25 mouse cellular contexts compared by ENCODE assay signal in the genomic region with DNA sequence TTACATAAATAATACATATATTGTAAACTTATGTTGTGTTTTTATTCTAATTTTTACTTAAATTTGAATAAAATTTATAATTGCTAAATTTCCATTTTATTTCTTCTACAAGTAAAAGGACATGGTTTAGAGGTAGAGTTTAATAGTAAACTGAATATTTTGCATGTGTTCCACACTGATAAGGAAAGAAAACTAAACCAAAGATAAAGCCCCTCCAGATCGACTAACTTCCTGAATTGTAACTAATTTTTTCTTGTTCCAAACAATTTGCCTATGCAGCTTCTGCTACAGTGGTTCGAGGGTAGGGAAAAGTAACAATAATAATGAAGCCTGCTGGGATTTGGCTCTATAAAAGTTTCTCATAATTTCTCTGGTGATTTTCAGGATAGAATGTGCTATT.
DNase-seq lines count a peak whose midpoint lies in the region; ATAC-seq and TF ChIP-seq lines count a peak whose summit lies in the region.
"Had no signal": no experiment of that assay in that cellular context is flagged by ENCODE, and none has a peak within 500 bp of the region (broad histone marks: within the 10 kb centered on the region; RNA-seq: fewer than 3 reads in every experiment).

No protein-coding gene starts in this region.

- no peak for TF ChIP-seq RAD21 in MEL (IDR thresholded peaks at IDR 0.05; ENCODE audit: low read depth, low read length)

- DNase-seq in layer of hippocampus, adult 2 months (ENCODE audit: low spot score in 2 of 2), result no peak
- no peak for DNase-seq in layer of hippocampus, adult 8-10 months (ENCODE audit: low spot score in 2 of 2)
- DNase-seq in G1E (ENCODE audit: low spot score) (no peak), MEL (ENCODE audit: low read depth, low spot score) (peak; percentile 52), MEL-GATA-1-ER (ENCODE audit: extremely low read depth, low read depth) (peak; percentile 11)
- no peak for DNase-seq in left cerebral cortex, postnatal 4 days
- no peak for DNase-seq in left cerebral cortex, postnatal 36 days (ENCODE audit: low spot score in 2 of 2)
- DNase-seq: adrenal gland, adult 2 months; adrenal gland, adult 8-10 months; adrenal gland, postnatal 10 days; adrenal gland, postnatal 14 days; adrenal gland, postnatal 25 days; adrenal gland, postnatal 36 days; B cell, adult 2 months; cerebellum, adult 11 months; cerebellum, adult 11-12 months; cerebellum, adult 18-20 months; cerebellum, adult 2 months; cerebellum, adult 8-10 months; cerebellum, adult 9-10 months had no signal

- no peaks in the 10 kb centered on the region for H3K79me2 ChIP-seq in MEL (ENCODE audit: control insufficient read depth, insufficient read depth, low read length, poor library complexity)

- no peak for TF ChIP-seq POLR2A in MEL (IDR thresholded peaks at IDR 0.05; ENCODE audit: control insufficient read depth in 1 of 2, insufficient read depth in 1 of 2, low read depth in 1 of 2, low read length in 2 of 2, poor library complexity in 1 of 2)

- H3K27me3 ChIP-seq in G1E (ENCODE audit: insufficient read depth, low read length), result no peaks in the 10 kb centered on the region
- H3K27me3 ChIP-seq in MEL (ENCODE audit: control insufficient read depth in 1 of 2, insufficient read depth in 2 of 2, low read length in 2 of 2), result no peaks in the 10 kb centered on the region
- H3K27me3 ChIP-seq: CH12.LX, Patski had no signal

- TF ChIP-seq EP300 in MEL (IDR thresholded peaks at IDR 0.05; ENCODE audit: low read depth in 1 of 2, low read length in 2 of 2), result peak; percentile 89 to 92

- H3K9me3 ChIP-seq in G1E (replicated peaks), result no peaks in the 10 kb centered on the region
- H3K9me3 ChIP-seq in MEL (replicated peaks; ENCODE audit: insufficient read depth, low read length), result no peaks in the 10 kb centered on the region; the same call in 1 of the 2 replicates

- H3K36me3 ChIP-seq in G1E (replicated peaks) (no peaks in the 10 kb centered on the region), MEL (ENCODE audit: control insufficient read depth in 1 of 2, insufficient read depth in 2 of 2, low read length in 2 of 2) (peaks cover 0 to 13% of the 10 kb centered on the region in 2 experiments; a peak in 2 of 4 replicates)

- no peak overlapping the region for H3K4me3 ChIP-seq in layer of hippocampus, adult 2 months
- H3K4me3 ChIP-seq in G1E (ENCODE audit: low read depth, low read length), result no peak overlapping the region
- H3K4me3 ChIP-seq in MEL (ENCODE audit: control insufficient read depth in 1 of 2, insufficient read depth in 1 of 2, low read depth in 2 of 2, low read length in 2 of 2), result peak overlapping the region in 1 of 2 experiments; percentile 32; a peak in 1 of 4 replicates

- ATAC-seq in G1E (ENCODE audit: extremely low read depth, insufficient number of reproducible peaks, low FRiP score, poor library complexity, severe bottlenecking), result peak; percentile 71
- no peak for ATAC-seq in cerebellum, adult (ENCODE audit: insufficient number of reproducible peaks, low FRiP score, low TSS enrichment)
- ATAC-seq: activated CD4-positive, CD25-positive, alpha-beta regulatory T cell, adult 4 months; CD4-positive, CD25-positive, alpha-beta regulatory T cell, adult 4 months; Patski had no signal

- intact Hi-C loops in left cerebral cortex, postnatal 4 days (cut with DNase I), result no loop called here
- intact Hi-C loops in left cerebral cortex, postnatal 36 days (cut with DNase I), result no loop called here

- TF ChIP-seq CTCF in layer of hippocampus, adult 2 months (conservative IDR thresholded peaks at IDR 0.05), result no peak
- TF ChIP-seq CTCF in G1E (IDR thresholded peaks at IDR 0.05; ENCODE audit: low read depth, low read length) (no peak), MEL (IDR thresholded peaks at IDR 0.05 in 2 of 3, conservative IDR thresholded peaks at IDR 0.05 in 1 of 3; ENCODE audit: control insufficient read depth in 1 of 3, insufficient read depth in 1 of 3, low read depth in 2 of 3, low read length in 3 of 3, poor library complexity in 1 of 3, severe bottlenecking in 1 of 3) (no peak)

- peaks cover 2% of the 10 kb centered on the region; the same call in 1 of the 2 replicates for H3K4me1 ChIP-seq in G1E (ENCODE audit: insufficient read depth, low read depth, low read length)
- peaks cover 5 to 16% of the 10 kb centered on the region in 2 experiments for H3K4me1 ChIP-seq in MEL (ENCODE audit: control insufficient read depth in 1 of 2, insufficient read depth in 2 of 2, low read length in 2 of 2)

- peak overlapping the region; percentile 40; the same call in 1 of the 2 replicates for H3K27ac ChIP-seq in layer of hippocampus, adult 2 months
- peak overlapping the region; percentile 57; the same call in 1 of the 2 replicates for H3K27ac ChIP-seq in MEL (ENCODE audit: control insufficient read depth, low read depth, low read length)

- no peak overlapping the region for H3K9ac ChIP-seq in MEL (ENCODE audit: control insufficient read depth, low read depth, low read length, poor library complexity, severe bottlenecking)

TF ChIP-seq in MEL, 35 proteins besides CTCF, POLR2A, EP300 and RAD21:
- TF ChIP-seq ZNF384 (IDR thresholded peaks at IDR 0.05; ENCODE audit: low read depth, low read length) (peak; percentile 35; the same call in 1 of the 2 replicates), RCOR1 (IDR thresholded peaks at IDR 0.05; ENCODE audit: low read depth, low read length) (peak; percentile 53; the same call in 1 of the 2 replicates), GATA1 (IDR thresholded peaks at IDR 0.05; ENCODE audit: low read depth, low read length) (peak; percentile 91), UBTF (IDR thresholded peaks at IDR 0.05; ENCODE audit: borderline replicate concordance, insufficient read depth, low read depth, low read length) (no peak), E2F4 (IDR thresholded peaks at IDR 0.05; ENCODE audit: borderline replicate concordance, low read depth, low read length) (no peak), MYC (IDR thresholded peaks at IDR 0.05; ENCODE audit: low read depth, low read length) (no peak), KAT2A (conservative IDR thresholded peaks at IDR 0.05; ENCODE audit: low read depth, low read length) (no peak), ELF1 (IDR thresholded peaks at IDR 0.05; ENCODE audit: low read depth, low read length) (peak; percentile 25; the same call in 1 of the 2 replicates), NRF1 (IDR thresholded peaks at IDR 0.05; ENCODE audit: insufficient read depth, low read depth, low read length, poor library complexity, severe bottlenecking) (no peak), TAL1 (IDR thresholded peaks at IDR 0.05; ENCODE audit: low read length) (no peak), MAZ (IDR thresholded peaks at IDR 0.05; ENCODE audit: low read depth, low read length) (no peak), ZMIZ1 (IDR thresholded peaks at IDR 0.05; ENCODE audit: low read depth, low read length) (no peak), ETS1 (IDR thresholded peaks at IDR 0.05; ENCODE audit: low read depth, low read length) (peak; percentile 64), TCF12 (IDR thresholded peaks at IDR 0.05; ENCODE audit: low read depth, low read length) (peak; percentile 86), MEF2A (IDR thresholded peaks at IDR 0.05; ENCODE audit: extremely low read depth, insufficient replicate concordance, low read depth, low read length, poor library complexity, severe bottlenecking) (no peak), MAX (IDR thresholded peaks at IDR 0.05; ENCODE audit: low read length) (no peak)

Comparison
In these comparisons a context has a peak if more than half of its experiments do, and no peak if none do; other contexts are left out.
1. DNase-seq: peak in MEL (single experiment) and MEL-GATA-1-ER (single experiment); none in layer of hippocampus, adult 2 months (0 of 2), layer of hippocampus, adult 8-10 months (0 of 2), G1E (single experiment), left cerebral cortex, postnatal 4 days (single experiment) and left cerebral cortex, postnatal 36 days (0 of 2).